Mouse (Mus musculus): ENCODE results near the gene Csn1s2b.
"Not testable (repeated sequence)": the region's sequence is repeated elsewhere in the genome, so short reads cannot be mapped to it uniquely, and the experiment has no call there.

The Csn1s2b gene

GRCm38 (mm10) chr5:87807782-87808181, at the start of gene Csn1s2b:
Gene Csn1s2b (plus strand): TSS chr5:87808082.
- no peak for DNase-seq (ENCODE audit: low read depth in 1 of 2, low spot score in 2 of 2)

DNA sequence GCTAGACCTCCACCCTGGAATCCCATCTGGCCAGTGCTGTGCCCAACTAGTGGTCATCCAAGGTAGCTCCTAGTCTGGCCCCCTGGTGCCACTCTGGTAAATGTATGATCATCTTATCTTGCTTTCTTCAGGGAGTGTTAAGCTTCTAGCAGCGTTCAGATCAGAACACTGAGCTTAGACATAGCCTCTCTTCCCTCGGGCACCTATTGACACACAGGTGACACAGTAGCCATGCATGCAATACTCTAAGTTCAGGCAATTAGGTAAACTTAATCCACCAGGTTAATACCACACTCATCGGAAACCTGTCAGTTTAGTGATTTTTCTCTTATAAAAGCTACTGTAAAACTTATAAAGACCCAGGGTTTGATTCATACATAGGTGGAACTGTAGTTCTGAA, 43.3 kb upstream of the Csn1s2b start:
- DNase-seq (ENCODE audit: low read depth in 1 of 2, low spot score in 2 of 2), result no peak

- not testable (repeated sequence) for DNase-seq (ENCODE audit: low read depth in 1 of 2, low spot score in 2 of 2)
Observed at GRCm38 (mm10) chr5:87772151-87772550, 35.7 kb upstream of the Csn1s2b start.

DNA sequence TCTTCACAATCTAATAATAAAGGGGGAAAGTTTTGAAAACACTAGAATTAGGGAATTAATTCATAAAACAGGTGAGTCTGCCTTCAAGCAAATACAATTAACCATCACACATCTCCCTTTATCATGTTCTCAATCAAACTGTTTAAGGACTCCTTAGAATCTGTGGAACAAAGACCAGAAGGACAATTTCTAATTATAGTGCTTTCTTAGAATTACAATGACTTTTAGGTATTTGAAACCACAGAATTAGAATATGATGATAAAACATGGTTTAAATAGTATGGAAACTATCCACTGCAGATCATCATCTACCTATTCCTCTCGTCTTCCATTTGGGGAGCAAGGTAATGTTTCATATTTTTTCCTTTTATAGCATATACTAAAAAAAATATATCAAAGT, 33.6 kb upstream of the Csn1s2b start, which contains the start of gene Csn1s2a:
Csn1s2a (plus strand) TSS at position 301 of the 400 bp plus-strand sequence.
- DNase-seq (ENCODE audit: low read depth in 1 of 2, low spot score in 2 of 2), result no peak

- no peak for DNase-seq (ENCODE audit: low read depth in 1 of 2, low spot score in 2 of 2)
Observed at GRCm38 (mm10) chr5:87782731-87783130, 25.2 kb upstream of the Csn1s2b start.

DNA sequence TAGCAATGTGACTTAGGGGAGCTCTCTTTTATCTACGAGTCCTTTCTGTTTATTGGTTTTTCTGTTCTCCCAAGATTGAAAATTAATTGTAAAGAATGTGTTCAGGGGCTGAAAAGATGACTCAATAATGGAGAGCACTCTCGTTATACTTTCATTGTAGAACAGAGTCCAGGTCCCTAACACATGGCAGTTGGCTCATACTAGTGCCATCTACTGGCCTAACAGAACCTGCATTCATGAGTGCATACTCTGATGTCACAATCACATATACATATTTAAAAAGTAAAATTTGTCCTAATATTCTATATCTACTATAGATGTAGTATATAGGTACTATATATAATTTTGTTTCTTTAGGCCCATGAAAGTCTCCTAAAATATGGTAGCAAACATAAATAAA, 1.4 kb downstream of the Csn1s2b start:
- no peak for DNase-seq (ENCODE audit: low read depth in 1 of 2, low spot score in 2 of 2)

DNA sequence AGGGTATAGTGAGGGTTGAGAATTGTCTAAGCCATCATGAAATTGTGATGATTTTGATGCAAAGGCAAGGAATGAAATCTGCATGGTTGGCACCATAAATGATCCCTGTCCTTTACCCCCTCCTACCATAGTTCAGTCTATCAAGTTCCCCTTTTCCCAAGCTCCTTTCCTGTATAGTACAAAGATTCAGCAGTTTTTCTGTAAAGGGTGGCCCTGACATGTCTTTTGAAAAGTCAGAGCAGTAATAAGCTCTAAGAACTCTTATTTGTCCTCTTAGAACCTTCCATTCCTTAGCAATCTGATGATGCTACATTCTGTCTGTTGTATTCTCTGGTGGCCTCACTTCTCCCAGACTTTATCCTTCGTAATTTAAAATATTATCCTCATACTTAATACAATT, 17.5 kb downstream of the Csn1s2b start, which contains the start of gene Prr27:
Prr27 (plus strand) TSS at position 301 of the 400 bp plus-strand sequence.
- DNase-seq (ENCODE audit: low read depth in 1 of 2, low spot score in 2 of 2), result no peak

GRCm38 (mm10) chr5:87855136-87855716, 47.3 kb downstream of the Csn1s2b start:
- no peak for DNase-seq (ENCODE audit: low read depth in 1 of 2, low spot score in 2 of 2)

- DNase-seq (ENCODE audit: low read depth in 1 of 2, low spot score in 2 of 2), result no peak
Observed at GRCm38 (mm10) chr5:87870084-87870483, 62.2 kb downstream of the Csn1s2b start.

- no peak for DNase-seq (ENCODE audit: low read depth in 1 of 2, low spot score in 2 of 2)
Observed at GRCm38 (mm10) chr5:87871423-87871822, 63.5 kb downstream of the Csn1s2b start.
